Mouse (Mus musculus) 3134 (cell line): ENCODE measurements at regions not wholly inside any gene's neighbourhood (a gene's known extent, or its start where the extent isn't known, plus 50 kb on each side); places are given as distances from the start of the nearest gene placed in this dataset.

Experiments
- DNase-seq: peaks from one replicate; pipeline ENCODE4 v3.0.0-alpha.2; 2011; ENCODE audit warnings: low spot score; ENCODE audit not compliant: insufficient read length; ENCODE audit errors: extremely low read depth

GRCm38 (mm10) chr7:136220245-136221167, 504.3 kb upstream of the Mki67 start:
- no peak for DNase-seq

GRCm38 (mm10) chr7:136221620-136222019, 505.5 kb upstream of the Mki67 start:
- DNase-seq, result no peak

GRCm38 (mm10) chr7:136226031-136226430, 509.9 kb upstream of the Mki67 start:
- DNase-seq, result no peak

GRCm38 (mm10) chr7:136228331-136228730, 512.2 kb upstream of the Mki67 start:
- DNase-seq, result no peak

DNA sequence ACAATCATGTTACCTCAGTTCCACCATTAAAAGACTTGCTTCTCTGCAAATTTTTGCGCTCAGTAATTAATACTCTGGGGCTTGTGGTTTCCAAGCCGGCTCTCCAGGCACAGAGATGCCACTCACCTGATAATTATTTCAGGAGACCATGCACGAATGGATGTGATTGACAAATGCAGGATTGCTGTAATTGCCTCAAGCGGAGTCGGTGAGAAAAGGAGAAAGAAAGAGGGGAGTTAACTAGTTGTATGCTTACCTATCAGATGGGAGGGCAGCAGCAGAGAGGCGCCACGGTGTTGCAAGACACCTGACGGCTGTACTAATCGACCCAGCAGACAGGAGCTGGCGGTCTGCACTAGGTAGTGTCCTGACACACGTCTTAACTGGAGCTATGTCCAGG, 513.4 kb upstream of the Mki67 start:
- no peak for DNase-seq

DNA sequence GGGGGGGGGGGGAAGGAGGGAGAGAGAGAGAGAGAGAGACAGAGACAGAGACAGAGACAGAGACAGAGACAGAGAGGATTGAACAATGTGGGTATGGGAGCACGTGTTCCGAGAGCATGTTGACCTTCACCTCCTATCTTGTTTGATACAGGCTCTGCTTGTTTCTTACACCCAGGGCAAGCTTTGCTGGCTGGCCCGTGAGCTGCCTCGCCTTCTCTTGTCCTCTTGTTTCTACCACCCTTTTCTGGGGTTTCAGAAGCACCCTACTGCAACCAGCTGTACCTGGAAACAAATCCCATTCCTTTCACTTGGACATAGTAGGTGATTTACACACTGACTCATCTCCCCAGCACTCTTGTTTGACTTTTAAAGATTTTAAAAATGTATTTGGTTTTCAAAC, 516.0 kb upstream of the Mki67 start:
- DNase-seq, result no peak

DNA sequence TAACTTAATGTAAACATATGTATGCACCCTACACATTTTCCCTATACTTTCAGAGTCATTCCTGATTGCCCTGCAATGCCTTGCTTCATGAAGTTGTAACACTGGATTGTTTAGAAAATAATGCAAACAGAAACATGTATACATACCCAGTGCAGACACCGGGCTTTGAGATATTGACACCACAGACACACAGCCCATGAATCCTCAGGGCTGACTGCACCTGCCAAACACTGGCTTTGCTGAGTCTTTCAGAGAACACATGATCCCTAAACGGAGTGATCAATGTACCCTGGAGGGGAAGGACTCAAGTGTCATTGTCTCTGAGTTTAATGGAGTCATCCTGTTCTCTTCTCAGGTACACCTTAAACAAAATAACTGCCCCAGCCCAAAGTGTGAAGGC, 519.4 kb upstream of the Mki67 start:
- DNase-seq, result no peak

GRCm38 (mm10) chr7:136236391-136236790, 520.2 kb upstream of the Mki67 start:
- DNase-seq, result no peak

- DNase-seq, result no peak
These were observed 549.5 kb upstream of the Mki67 start for GRCm38 (mm10) chr7:136265691-136266090.

- DNase-seq, result no peak
These were observed 551.7 kb upstream of the Mki67 start for GRCm38 (mm10) chr7:136267716-136268489.

DNA sequence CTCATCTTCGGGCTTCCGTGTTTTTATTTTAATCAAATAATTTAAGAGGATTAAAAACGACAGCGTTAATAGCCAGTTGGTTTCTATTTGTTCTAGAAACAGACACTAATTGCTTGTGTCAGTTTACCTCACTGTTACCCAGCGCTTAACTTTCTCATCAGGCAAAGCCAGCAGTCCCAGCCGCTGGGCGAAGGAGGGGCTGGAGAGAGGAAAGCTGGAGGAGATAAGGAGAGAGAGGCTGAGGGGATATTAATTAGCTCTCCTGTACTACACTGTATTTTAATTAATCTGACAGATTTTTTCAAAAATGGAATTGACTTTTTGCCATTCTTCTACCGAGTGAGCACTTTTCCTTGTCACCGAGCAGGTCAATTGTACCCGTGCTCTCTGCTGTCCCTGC, 559.5 kb upstream of the Mki67 start:
- DNase-seq, result no peak

- DNase-seq, result no peak
These were observed 567.6 kb upstream of the Mki67 start for GRCm38 (mm10) chr7:136283770-136284169.

GRCm38 (mm10) chr7:136285606-136286005, 569.4 kb upstream of the Mki67 start:
- DNase-seq, result no peak

DNA sequence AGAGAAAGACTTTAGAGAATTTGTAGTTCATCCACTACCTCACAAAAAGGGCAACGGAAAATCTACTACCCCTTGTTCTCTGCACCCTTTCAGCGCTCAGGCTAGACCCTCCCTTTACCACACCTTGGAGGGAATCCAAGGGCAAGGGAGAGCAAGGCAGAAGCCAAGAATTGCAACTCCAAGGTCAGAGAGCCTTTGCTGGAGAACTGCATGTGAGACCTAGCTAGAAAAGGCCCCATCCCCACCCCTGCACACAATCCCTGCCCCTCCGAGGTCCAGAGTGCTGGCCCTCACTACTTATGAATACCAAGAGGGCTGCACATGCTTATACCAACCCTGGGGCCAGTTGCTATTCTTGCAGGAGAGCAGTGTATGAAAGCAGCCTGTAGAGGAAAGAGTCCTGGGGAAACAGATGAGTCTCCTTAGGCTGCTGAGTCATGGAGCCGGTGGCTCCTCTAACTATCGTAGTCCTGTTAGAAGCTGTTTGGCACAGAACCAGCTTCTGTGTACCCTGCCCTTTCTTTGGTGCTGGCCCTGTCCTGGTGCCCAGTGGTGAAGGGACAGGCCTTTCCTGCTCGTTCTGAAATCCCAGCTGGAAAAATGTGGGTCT, 577.5 kb upstream of the Mki67 start:
- no peak for DNase-seq

- no peak for DNase-seq
These were observed 578.3 kb upstream of the Mki67 start for GRCm38 (mm10) chr7:136294445-136294844.

GRCm38 (mm10) chr7:136297901-136298513, 581.8 kb upstream of the Mki67 start:
- no peak for DNase-seq

GRCm38 (mm10) chr7:136306137-136306536, 588.3 kb upstream of the Mgmt start:
- DNase-seq, result no peak

GRCm38 (mm10) chr7:136308765-136309164, 585.6 kb upstream of the Mgmt start:
- DNase-seq, result no peak

- DNase-seq, result no peak
These were observed 567.1 kb upstream of the Mgmt start for GRCm38 (mm10) chr7:136327281-136327680.

DNA sequence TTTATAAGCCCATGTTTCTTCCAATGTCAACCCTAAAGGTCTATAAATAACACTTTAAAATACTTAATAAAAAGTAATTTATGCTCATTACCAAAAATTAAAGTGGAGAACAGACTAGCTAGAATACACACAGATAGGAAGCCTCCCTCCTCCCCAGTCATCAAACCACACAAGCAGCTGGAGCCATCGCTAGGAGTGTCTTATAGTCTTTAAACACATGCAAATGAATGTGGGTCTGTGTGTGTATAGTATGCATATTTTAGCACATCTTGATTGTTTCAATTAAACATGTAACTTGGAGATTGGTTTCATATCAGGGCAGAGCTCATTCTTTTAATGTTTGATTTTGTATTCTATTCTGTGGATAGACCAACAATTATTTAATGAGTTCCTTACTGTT, 564.0 kb upstream of the Mgmt start:
- no peak for DNase-seq

GRCm38 (mm10) chr7:136332805-136333204, 561.6 kb upstream of the Mgmt start:
- DNase-seq, result no peak
